Mouse (Mus musculus) kidney, adult 18-20 months (tissue): ENCODE data around the gene Tet2.
"Not testable (repeated sequence)": the region's sequence is repeated elsewhere in the genome, so short reads cannot be mapped to it uniquely, and the experiment has no call there.

Source experiments
- DNase-seq: peaks from one replicate; pipeline ENCODE4 v3.0.0; 2021

Tet2 gene

GRCm38 (mm10) chr3:133544551-133545303, at the start of gene Tet2:
Tet2 (minus strand) TSS chr3:133545139.
- peak; percentile 69 for DNase-seq

- DNase-seq = not testable (repeated sequence)
Observed at GRCm38 (mm10) chr3:133592995-133593394, 48.1 kb upstream of the Tet2 start.

- DNase-seq = no peak
Observed at GRCm38 (mm10) chr3:133590506-133591152, 45.7 kb upstream of the Tet2 start.

- DNase-seq = no peak
Observed at GRCm38 (mm10) chr3:133585010-133585409, 40.1 kb upstream of the Tet2 start.

- DNase-seq = no peak
Observed at GRCm38 (mm10) chr3:133583411-133584025, 38.6 kb upstream of the Tet2 start.

GRCm38 (mm10) chr3:133582969-133583368, 38.0 kb upstream of the Tet2 start:
- DNase-seq = no peak

GRCm38 (mm10) chr3:133582096-133582495, 37.2 kb upstream of the Tet2 start:
- DNase-seq = no peak

GRCm38 (mm10) chr3:133581541-133581940, 36.6 kb upstream of the Tet2 start:
- no peak for DNase-seq

GRCm38 (mm10) chr3:133579671-133580070, 34.7 kb upstream of the Tet2 start:
- DNase-seq = no peak

- no peak for DNase-seq
Observed at GRCm38 (mm10) chr3:133579140-133579539, 34.2 kb upstream of the Tet2 start.

GRCm38 (mm10) chr3:133574969-133575368, 30.0 kb upstream of the Tet2 start:
- DNase-seq = no peak

GRCm38 (mm10) chr3:133571961-133572360, 27.0 kb upstream of the Tet2 start:
- DNase-seq = no peak

GRCm38 (mm10) chr3:133563503-133564205, 18.7 kb upstream of the Tet2 start:
- DNase-seq = no peak

- DNase-seq = no peak
Observed at GRCm38 (mm10) chr3:133559413-133560114, 14.6 kb upstream of the Tet2 start.

- no peak for DNase-seq
Observed at GRCm38 (mm10) chr3:133557602-133558001, 12.7 kb upstream of the Tet2 start.

- DNase-seq = no peak
Observed at GRCm38 (mm10) chr3:133557154-133557553, 12.2 kb upstream of the Tet2 start.

GRCm38 (mm10) chr3:133555378-133555777, 10.4 kb upstream of the Tet2 start:
- DNase-seq = no peak

- no peak for DNase-seq
Observed at GRCm38 (mm10) chr3:133554552-133555067, 9.7 kb upstream of the Tet2 start.

- DNase-seq = no peak
Observed at GRCm38 (mm10) chr3:133554092-133554491, 9.2 kb upstream of the Tet2 start.

- DNase-seq = no peak
Observed at GRCm38 (mm10) chr3:133551941-133552340, 7.0 kb upstream of the Tet2 start.

GRCm38 (mm10) chr3:133549385-133550170, 4.6 kb upstream of the Tet2 start:
- DNase-seq = no peak

- no peak for DNase-seq
Observed at GRCm38 (mm10) chr3:133548613-133549012, 3.7 kb upstream of the Tet2 start.
